Mouse (Mus musculus) CD8-positive naive resting alpha-beta T cell, adult 2 months (primary cell): Measurements from ENCODE around the gene Rhcg.

Source experiments
- DNase-seq, 2 experiments: peaks; one replicate each; pipeline ENCODE4 v3.0.0; 2022; ENCODE audit warnings: low read depth in 2 of 2, low spot score in 2 of 2

Rhcg gene

GRCm38 (mm10) chr7:79602006-79602405, 15.5 kb downstream of the Rhcg start:
- DNase-seq, result no peak

GRCm38 (mm10) chr7:79600122-79600521, 17.3 kb downstream of the Rhcg start:
- no peak for DNase-seq

DNA sequence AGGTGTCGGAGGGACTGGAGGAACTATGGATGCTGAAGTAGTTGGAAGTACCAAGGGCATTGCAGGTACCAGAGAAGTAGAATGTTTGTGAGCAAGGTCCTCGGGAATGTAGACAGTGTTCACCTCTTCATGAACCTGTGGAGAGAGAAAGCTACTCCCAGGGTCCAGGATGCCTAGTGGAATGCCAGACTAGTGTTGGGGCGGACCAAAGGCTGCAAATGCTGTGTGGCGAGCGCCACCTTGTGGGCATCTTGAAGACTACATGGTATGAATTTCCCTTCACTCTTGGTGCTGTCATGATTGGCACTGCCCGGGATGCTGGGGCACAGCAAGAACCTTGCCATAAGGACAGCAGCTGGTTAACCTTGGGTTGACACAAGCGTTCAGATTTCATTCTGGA, 22.6 kb downstream of the Rhcg start:
- peak; percentile 7 to 32 for DNase-seq

DNA sequence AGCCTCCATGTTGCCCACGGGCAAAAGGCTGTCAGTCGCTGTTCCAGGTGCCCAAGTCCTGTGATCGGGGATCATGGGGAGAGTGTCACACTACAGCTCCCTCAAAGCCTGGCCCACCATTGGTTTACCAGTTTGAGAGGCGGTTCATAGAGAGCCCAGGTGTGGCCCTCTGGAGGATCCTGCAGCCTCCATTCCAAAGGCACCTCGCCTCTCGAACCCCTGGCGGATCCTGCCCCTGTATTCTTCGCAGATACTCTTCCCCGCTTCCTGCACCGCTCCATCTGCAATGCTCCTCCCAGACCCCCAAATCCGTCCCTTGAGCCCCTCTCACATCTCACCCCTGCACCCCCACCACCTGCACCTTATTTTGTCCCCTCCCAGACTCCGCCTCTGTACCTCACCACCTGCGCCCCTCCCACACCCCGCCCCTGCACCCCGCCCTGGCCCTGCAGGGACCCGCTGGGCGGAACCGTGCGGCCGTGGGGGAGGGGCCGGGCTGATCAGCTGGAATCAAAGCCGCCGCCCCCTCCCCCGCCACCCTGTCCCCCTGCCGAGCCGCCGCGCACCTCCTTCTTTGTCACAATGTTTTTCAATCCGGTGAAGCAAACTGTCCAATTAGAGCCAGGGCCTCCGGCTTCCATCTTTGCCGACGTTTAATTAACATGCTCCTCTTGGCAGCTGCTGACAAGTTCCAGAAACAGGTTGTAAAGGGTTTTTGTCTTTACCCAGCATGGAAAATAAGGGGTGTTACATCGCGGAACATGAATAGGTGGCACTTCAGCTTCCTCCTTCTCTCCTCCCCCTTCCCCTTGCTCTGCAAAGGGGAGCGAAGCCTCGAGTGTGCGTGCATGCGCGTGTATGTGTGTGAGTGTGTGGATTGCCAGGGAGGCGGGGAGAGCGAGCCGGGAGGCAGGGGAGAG, 25.4 kb downstream of the Rhcg start:
- no peak for DNase-seq

- no peak for DNase-seq
Observed at GRCm38 (mm10) chr7:79590560-79591110, 26.8 kb downstream of the Rhcg start.

- no peak for DNase-seq
Observed at GRCm38 (mm10) chr7:79589763-79590559, 27.5 kb downstream of the Rhcg start.

DNA sequence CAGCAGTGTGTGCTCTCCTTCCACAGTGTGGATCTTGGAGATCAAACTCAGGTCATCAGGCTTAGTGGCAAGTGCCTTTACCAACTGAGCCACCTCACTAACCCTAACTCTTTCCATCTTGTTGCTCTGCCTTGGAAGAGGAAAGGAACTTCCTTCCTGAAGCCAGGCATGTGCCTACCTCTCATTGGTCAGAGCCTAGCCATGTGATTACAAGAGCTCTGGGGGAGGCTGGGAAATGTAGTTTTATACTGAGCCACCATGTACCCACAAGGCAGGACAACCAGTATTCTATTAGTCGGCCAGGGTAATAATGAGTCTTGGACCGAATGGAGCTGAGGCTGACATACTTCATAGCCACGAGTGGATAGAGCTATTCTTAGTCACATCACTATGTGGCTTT, 29.2 kb downstream of the Rhcg start:
- no peak for DNase-seq

GRCm38 (mm10) chr7:79578851-79579241, 38.6 kb downstream of the Rhcg start:
- DNase-seq, result no peak

GRCm38 (mm10) chr7:79577931-79578850, 39.3 kb downstream of the Rhcg start:
- DNase-seq, result no peak

GRCm38 (mm10) chr7:79577096-79577874, 40.2 kb downstream of the Rhcg start:
- no peak for DNase-seq

DNA sequence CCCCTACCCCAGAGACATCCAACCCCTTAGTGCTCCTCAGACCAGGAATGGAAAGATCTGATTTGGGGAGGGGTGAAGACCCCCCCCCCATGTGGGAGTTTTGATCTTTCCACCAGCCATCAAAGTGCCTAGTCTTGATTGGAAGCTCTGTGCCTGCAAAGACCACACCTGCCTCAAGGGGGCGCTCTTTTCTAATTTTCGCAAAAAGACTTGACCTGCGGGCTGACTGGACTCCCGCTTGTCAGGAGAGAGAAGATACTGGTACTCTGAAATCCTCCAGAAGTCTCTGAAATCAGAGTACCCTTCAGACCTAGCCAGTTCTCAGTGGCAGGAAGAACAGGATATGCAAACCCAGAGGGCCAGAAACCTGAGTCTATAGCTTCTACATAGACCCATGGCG, 40.8 kb downstream of the Rhcg start:
- DNase-seq, result peak; percentile 24 to 26

DNA sequence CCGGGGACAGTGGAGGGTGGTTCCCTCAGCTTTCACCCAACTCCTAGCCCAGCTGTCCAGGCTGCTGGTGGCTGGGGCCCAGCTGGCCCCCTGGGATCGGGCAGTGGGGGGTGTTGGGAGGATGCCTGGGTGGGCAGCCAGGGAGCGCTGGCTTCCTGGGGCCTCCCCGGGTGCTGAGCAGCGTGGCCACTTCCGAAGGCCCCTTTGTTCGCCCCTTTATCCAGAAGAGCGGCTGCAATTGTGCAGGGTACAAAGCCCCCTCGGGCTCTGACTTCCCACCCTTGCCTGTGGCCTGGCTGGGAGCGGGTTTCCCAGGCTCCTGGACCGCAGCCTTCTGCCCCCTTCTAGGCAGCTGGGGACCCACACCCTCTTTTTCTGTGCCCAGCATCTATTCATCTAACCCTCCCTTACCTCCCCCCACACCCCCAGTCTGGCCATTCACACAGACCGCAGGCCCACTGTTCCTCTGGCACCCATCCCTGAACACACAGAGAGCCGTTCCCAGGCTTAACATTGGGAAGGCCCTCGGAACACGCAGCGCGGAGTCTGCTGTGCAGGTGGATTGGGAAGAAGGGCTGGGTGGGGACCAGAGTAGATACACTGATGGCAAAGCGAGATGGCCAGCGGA, 45.2 kb downstream of the Rhcg start:
- DNase-seq, result no peak

DNA sequence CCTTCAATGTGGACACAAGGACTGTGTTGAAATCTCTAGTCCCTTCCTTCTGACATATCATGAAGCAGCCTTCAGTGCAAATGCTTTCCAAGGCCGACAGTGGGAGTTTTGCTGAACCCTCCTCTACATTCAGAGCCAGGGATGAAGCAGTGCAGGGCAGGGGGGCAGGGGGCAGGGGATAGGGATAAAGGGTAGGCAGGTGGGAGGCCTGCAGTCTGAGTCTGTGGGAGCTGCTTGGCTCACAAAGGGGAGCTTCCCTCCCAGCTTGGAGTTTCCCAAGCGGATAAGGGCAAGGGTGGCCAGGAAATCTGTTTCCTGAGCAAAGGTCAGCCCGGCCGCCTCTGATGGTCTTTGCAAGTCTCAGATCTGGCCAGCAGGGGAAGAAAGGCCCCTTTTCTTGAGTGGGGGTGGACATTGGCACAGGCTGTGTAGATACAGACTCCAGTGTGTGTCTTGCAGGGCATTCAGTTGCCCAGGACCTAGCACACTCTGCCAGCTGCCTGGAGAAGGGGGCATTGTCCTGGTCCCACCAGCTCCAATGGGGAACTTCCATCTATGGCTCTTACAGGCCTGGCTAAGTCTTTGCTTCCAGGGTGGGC, 48.4 kb downstream of the Rhcg start:
- no peak for DNase-seq

GRCm38 (mm10) chr7:79568212-79568611, 49.2 kb downstream of the Rhcg start:
- no peak for DNase-seq

- no peak for DNase-seq
Observed at GRCm38 (mm10) chr7:79563675-79564074, 53.8 kb downstream of the Rhcg start.

DNA sequence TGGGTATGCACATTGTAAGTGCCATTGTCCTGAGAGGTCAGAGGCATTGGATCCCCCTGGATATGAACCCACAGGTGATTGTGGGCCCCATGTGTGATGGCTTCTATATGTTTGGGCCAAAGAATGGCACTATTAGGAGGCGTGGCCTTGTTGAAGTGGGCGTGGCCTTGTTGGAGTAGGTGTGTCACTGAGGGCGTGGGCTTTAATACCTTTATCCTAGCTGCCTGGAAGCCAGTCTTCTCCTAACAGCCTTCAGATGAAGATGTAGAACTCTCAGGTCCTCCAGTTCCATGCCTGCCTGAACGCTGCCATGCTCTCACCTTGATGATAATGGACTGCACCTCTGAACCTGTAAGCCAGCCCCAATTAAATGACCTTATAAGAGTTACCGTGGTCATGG, 55.1 kb downstream of the Rhcg start:
- DNase-seq, result no peak

DNA sequence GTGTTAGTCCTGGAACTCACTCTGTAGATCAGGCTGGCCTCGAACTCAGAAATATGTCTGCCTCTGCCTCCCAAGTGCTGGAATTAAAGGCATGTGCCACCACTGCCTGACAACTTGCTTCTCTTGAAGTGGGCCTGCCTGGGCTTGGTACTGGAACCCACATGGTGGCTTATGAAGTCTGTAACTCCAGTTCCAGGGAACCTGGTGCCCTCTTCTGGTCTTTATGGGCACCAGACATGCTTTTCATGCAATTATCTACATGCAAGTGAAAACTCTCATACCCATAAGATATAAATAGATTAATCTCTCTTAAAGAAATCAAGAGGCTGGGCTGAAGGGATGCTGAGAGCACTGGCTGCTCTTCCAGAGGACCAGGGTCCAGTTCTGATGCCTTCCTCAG, 58.8 kb downstream of the Rhcg start:
- no peak for DNase-seq

- DNase-seq, result no peak
Observed at GRCm38 (mm10) chr7:79557728-79558221, 59.7 kb downstream of the Rhcg start.
